Mouse (Mus musculus) CH12.LX (cell line): Measurements from ENCODE around the gene Sugct. TPM values are rescaled to one million over a fixed set of nuclear protein-coding genes. Genes with fewer than 3 reads are reported as not detected.

ENCODE experiments used
- DNase-seq: peaks from one replicate; pipeline ENCODE4 v3.0.0-alpha.2; 2013; ENCODE audit errors: extremely low read depth
- H3K27ac ChIP-seq: 2 replicates; pipeline ENCODE4 v1.5.1; 2012; ENCODE audit warnings: low read depth, mild to moderate bottlenecking, control low read depth, moderate library complexity; ENCODE audit not compliant: insufficient read depth
- H3K27me3 ChIP-seq: replicated peaks from 2 replicates; pipeline ENCODE3; 2012; ENCODE audit warnings: inconsistent platforms
- H3K36me3 ChIP-seq, 2 experiments: replicated peaks in 1 of 2; 2 replicates each; pipeline versions ENCODE3 to v1.6.1; 2012; ENCODE audit warnings: inconsistent platforms in 1 of 2, low read length in 1 of 2, mild to moderate bottlenecking in 1 of 2, mixed read lengths in 1 of 2, moderate library complexity in 1 of 2; ENCODE audit not compliant: control insufficient read depth in 1 of 2, insufficient read depth in 1 of 2
- H3K4me1 ChIP-seq, 2 experiments: 2 replicates each; pipeline ENCODE4 v1.6.1; 2012; ENCODE audit warnings: inconsistent platforms in 1 of 2, moderate library complexity in 1 of 2; ENCODE audit not compliant: insufficient read depth in 2 of 2, control insufficient read depth in 1 of 2
- H3K4me2 ChIP-seq: 2 replicates; pipeline ENCODE4 v1.6.1; 2012; ENCODE audit warnings: low read depth, mild to moderate bottlenecking, control low read depth; ENCODE audit not compliant: poor library complexity, insufficient read depth, severe bottlenecking
- H3K4me3 ChIP-seq, 3 experiments: fragments of 150-350 bp in 1 of 3; sonication (generic) in 1 of 3; replicated peaks in 1 of 3; 2 replicates each; pipeline versions ENCODE3 to v1.5.1; 2011 to 2012; ENCODE audit warnings: low read depth in 2 of 3, low read length in 2 of 3, mild to moderate bottlenecking in 2 of 3, moderate library complexity in 2 of 3, control low read depth in 1 of 3, improper control_type of control experiment in 1 of 3, inconsistent platforms in 1 of 3, mixed read lengths in 1 of 3; ENCODE audit not compliant: poor library complexity in 1 of 3
- H3K79me2 ChIP-seq: replicated peaks from 2 replicates; pipeline ENCODE4 v1.6.1; 2012; ENCODE audit warnings: mild to moderate bottlenecking, moderate library complexity; ENCODE audit not compliant: control insufficient read depth, poor library complexity, insufficient read depth, severe bottlenecking; ENCODE audit errors: extremely low read depth
- H3K9ac ChIP-seq: 2 replicates; pipeline ENCODE4 v1.6.1; 2012; ENCODE audit warnings: low read depth, mild to moderate bottlenecking, control low read depth, moderate library complexity; ENCODE audit not compliant: insufficient read depth
- H3K9me3 ChIP-seq: replicated peaks from 2 replicates; pipeline ENCODE3; 2012; ENCODE audit warnings: low read length, inconsistent platforms, mixed read lengths
- BHLHE40 ChIP-seq: IDR thresholded peaks from 2 replicates; pipeline ENCODE4 v1.6.1; 2011; ENCODE audit warnings: mild to moderate bottlenecking, low read depth, low read length, improper control_type of control experiment
- CHD1 ChIP-seq: IDR thresholded peaks from 2 replicates; pipeline ENCODE4 v1.6.1; 2012; ENCODE audit warnings: low read depth, low read length, improper control_type of control experiment, inconsistent platforms
- CHD2 ChIP-seq: IDR thresholded peaks from 2 replicates; pipeline ENCODE4 v1.6.1; 2011; ENCODE audit warnings: low read length, improper control_type of control experiment
- CTCF ChIP-seq, 2 experiments: IDR thresholded peaks in 1 of 2; conservative IDR thresholded peaks in 1 of 2; 2 replicates each; pipeline ENCODE4 v1.5.1; 2011 to 2012; ENCODE audit warnings: low read depth in 2 of 2, low read length in 2 of 2, improper control_type of control experiment in 1 of 2, inconsistent platforms in 1 of 2, mild to moderate bottlenecking in 1 of 2, moderate library complexity in 1 of 2
- E2F4 ChIP-seq: IDR thresholded peaks from 2 replicates; pipeline ENCODE4 v1.6.1; 2011; ENCODE audit warnings: low read depth, low read length, improper control_type of control experiment; ENCODE audit not compliant: insufficient replicate concordance
- EP300 ChIP-seq: IDR thresholded peaks from 2 replicates; pipeline ENCODE4 v1.6.1; 2011; ENCODE audit warnings: low read length, improper control_type of control experiment
- ETS1 ChIP-seq: conservative IDR thresholded peaks from 2 replicates; pipeline ENCODE4 v1.6.1; 2012; ENCODE audit warnings: low read depth, mild to moderate bottlenecking, inconsistent platforms, low read length, improper control_type of control experiment, moderate library complexity
- GABPA ChIP-seq: IDR thresholded peaks from 2 replicates; pipeline ENCODE4 v1.6.1; 2012; ENCODE audit warnings: low read depth, low read length, improper control_type of control experiment, inconsistent platforms; ENCODE audit not compliant: insufficient replicate concordance
- IRF4 ChIP-seq: IDR thresholded peaks from 2 replicates; pipeline ENCODE4 v1.6.1; 2014; ENCODE audit warnings: low read depth, mild to moderate bottlenecking, inconsistent platforms, low read length, improper control_type of control experiment
- KAT2A ChIP-seq: IDR thresholded peaks from 2 replicates; pipeline ENCODE4 v1.6.1; 2012; ENCODE audit warnings: low read length, improper control_type of control experiment, inconsistent platforms; ENCODE audit not compliant: insufficient replicate concordance
- MEF2A ChIP-seq: IDR thresholded peaks from 2 replicates; pipeline ENCODE4 v1.6.1; 2014; ENCODE audit warnings: low read depth, mild to moderate bottlenecking, inconsistent platforms, low read length, improper control_type of control experiment, borderline replicate concordance
- MXI1 ChIP-seq: IDR thresholded peaks from 2 replicates; pipeline ENCODE4 v1.6.1; 2011; ENCODE audit warnings: mild to moderate bottlenecking, low read depth, low read length, improper control_type of control experiment
- NRF1 ChIP-seq: IDR thresholded peaks from 2 replicates; pipeline ENCODE4 v1.6.1; 2014; ENCODE audit warnings: low read depth, mild to moderate bottlenecking, inconsistent platforms, low read length, improper control_type of control experiment, moderate library complexity
- POLR2AphosphoS2 ChIP-seq: IDR thresholded peaks from 2 replicates; pipeline ENCODE4 v1.6.1; 2011; ENCODE audit warnings: low read depth, low read length, improper control_type of control experiment
- RAD21 ChIP-seq: IDR thresholded peaks from 2 replicates; pipeline ENCODE4 v1.6.1; 2011; ENCODE audit warnings: low read depth, mild to moderate bottlenecking, low read length, improper control_type of control experiment, moderate library complexity
- SIN3A ChIP-seq: IDR thresholded peaks from 2 replicates; pipeline ENCODE4 v1.6.1; 2012; ENCODE audit warnings: low read length, improper control_type of control experiment, inconsistent platforms
- SMC3 ChIP-seq: IDR thresholded peaks from 2 replicates; pipeline ENCODE4 v1.6.1; 2011; ENCODE audit warnings: low read depth, low read length, improper control_type of control experiment
- TCF12 ChIP-seq: IDR thresholded peaks from 2 replicates; pipeline ENCODE4 v1.6.1; 2014; ENCODE audit warnings: low read depth, mild to moderate bottlenecking, inconsistent platforms, low read length, improper control_type of control experiment
- UBTF ChIP-seq: IDR thresholded peaks from 2 replicates; pipeline ENCODE4 v1.6.1; 2012; ENCODE audit warnings: low read depth, mild to moderate bottlenecking, inconsistent platforms, low read length, improper control_type of control experiment, moderate library complexity
- USF1 ChIP-seq: IDR thresholded peaks from 2 replicates; pipeline ENCODE4 v1.6.1; 2014; ENCODE audit warnings: low read depth, mild to moderate bottlenecking, inconsistent platforms, low read length, improper control_type of control experiment
- ZC3H11A ChIP-seq: IDR thresholded peaks from 2 replicates; pipeline ENCODE4 v1.6.1; 2012; ENCODE audit warnings: low read depth, mild to moderate bottlenecking, inconsistent platforms, low read length, improper control_type of control experiment
- ZKSCAN1 ChIP-seq: IDR thresholded peaks from 2 replicates; pipeline ENCODE4 v1.6.1; 2012; ENCODE audit warnings: low read depth, inconsistent platforms, low read length, improper control_type of control experiment, borderline replicate concordance
- ZNF384 ChIP-seq: IDR thresholded peaks from 2 replicates; pipeline ENCODE4 v1.6.1; 2012; ENCODE audit warnings: low read depth, low read length, improper control_type of control experiment, inconsistent platforms
- dilution Hi-C: fragments of 300-500 bp; cut with MboI; formaldehyde crosslinking; loops from 2 replicates; pipeline ENCODE4 v1.14.3; 2020; ENCODE audit warnings: low sequenced_read_pairs; ENCODE audit not compliant: extremely low pct_unique_long_range_greater_than_20kb, extremely low pct_ligation_motif_present
- in situ Hi-C: fragments of 300-500 bp; cut with MboI; formaldehyde crosslinking; loops from 3 replicates; pipeline ENCODE4 v1.14.3; 2019; ENCODE audit warnings: low sequenced_read_pairs, low pct_ligation_motif_present, low pct_unique_long_range_greater_than_20kb, mixed read lengths
- polyA plus RNA-seq: library from polyadenylated mRNA; unstranded; fragments of >175 nt; gene quantifications from 2 replicates; pipeline ENCODE4 v1.2.1, GENCODE M21; 2012; ENCODE audit warnings: low read depth; ENCODE audit not compliant: insufficient read length
- total RNA-seq, 2 experiments: library from RNA; depleted of rRNA; stranded (reverse); fragments of 300-350 nt in 1 of 2; fragments of >200 nt in 1 of 2; gene quantifications; 2 replicates each; pipeline ENCODE4 v1.2.3; 2012 to 2014

Sugct gene
- total and polyA plus RNA-seq, 3 experiments: 0.42 to 0.87 (median 0.56) TPM

GRCm38 (mm10) chr13:16817471-16817870, 877.9 kb downstream of the Sugct start:
- no peaks in the 10 kb centered on the region for H3K9me3 ChIP-seq
- H3K4me1 ChIP-seq: peaks cover 0 to 4% of the 10 kb centered on the region in 2 experiments; a peak in 2 of 4 replicates
- H3K4me2 ChIP-seq: no peak overlapping the region
- no peaks in the 10 kb centered on the region for H3K36me3 ChIP-seq
- no peak overlapping the region for H3K4me3 ChIP-seq
- no peak for DNase-seq
- in situ Hi-C loops: no loop called here
- dilution Hi-C loops: no loop called here
- no peaks in the 10 kb centered on the region for H3K27me3 ChIP-seq
- TF ChIP-seq NRF1: no peak
- no peak for TF ChIP-seq BHLHE40
- no peak for TF ChIP-seq MXI1
- no peak for TF ChIP-seq ZNF384
- TF ChIP-seq EP300: no peak
- TF ChIP-seq SIN3A: no peak
- TF ChIP-seq GABPA: no peak
- TF ChIP-seq SMC3: no peak
- TF ChIP-seq USF1: no peak
- TF ChIP-seq MEF2A: no peak
- no peak for TF ChIP-seq POLR2AphosphoS2
- no peak for TF ChIP-seq ETS1
- TF ChIP-seq TCF12: no peak
- TF ChIP-seq RAD21: no peak
- no peak for TF ChIP-seq ZC3H11A
- TF ChIP-seq KAT2A: no peak
- TF ChIP-seq CHD2: no peak
- TF ChIP-seq E2F4: no peak
- H3K9ac ChIP-seq: no peak overlapping the region
- H3K79me2 ChIP-seq: no peaks in the 10 kb centered on the region
- H3K27ac ChIP-seq: no peak overlapping the region

GRCm38 (mm10) chr13:16816747-16817146, 878.6 kb downstream of the Sugct start:
- DNase-seq: no peak
- Histone ChIP-seq H3K9ac (no peak overlapping the region), H3K4me2 (no peak overlapping the region), H3K27me3 (no peaks in the 10 kb centered on the region), H3K4me1 (peaks cover 0 to 4% of the 10 kb centered on the region in 2 experiments; a peak in 2 of 4 replicates), H3K36me3 (no peaks in the 10 kb centered on the region), H3K27ac (no peak overlapping the region), H3K79me2 (no peaks in the 10 kb centered on the region)
- dilution Hi-C loops (no loop called here), in situ Hi-C loops (no loop called here)
- TF ChIP-seq CHD1 (no peak), NRF1 (no peak), IRF4 (no peak), ZKSCAN1 (no peak), UBTF (no peak), CTCF (conservative IDR thresholded peaks at IDR 0.05 in 1 of 2, IDR thresholded peaks at IDR 0.05 in 1 of 2; ENCODE audit: low read depth in 2 of 2, low read length in 2 of 2) (no peak)
- TF ChIP-seq, all 38 proteins: peak for 0
- no peak overlapping the region for H3K4me3 ChIP-seq
- H3K9me3 ChIP-seq: no peaks in the 10 kb centered on the region
